Mouse (Mus musculus) embryonic stem cell, embryonic (primary cell): ENCODE results near the gene Loxl3.

ENCODE experiments used
- CTCF ChIA-PET, 4 experiments: fragments of 300-600 bp in 2 of 4; fragments of 350-600 bp in 2 of 4; sonication (Branson Sonifier 250); formaldehyde crosslinking; loops; one replicate each; lab custom pipeline; 2022; ENCODE audit warnings: inconsistent platforms in 2 of 4; lab: Charles Lee
- POLR2A ChIA-PET, 4 experiments: fragments of 300-600 bp in 2 of 4; fragments of 350-600 bp in 2 of 4; sonication (Branson Sonifier 250); formaldehyde crosslinking; loops; one replicate each; lab custom pipeline; 2022; ENCODE audit warnings: antibody characterized with exemption in 4 of 4, inconsistent platforms in 1 of 4; lab: Charles Lee

The Loxl3 gene

GRCm38 (mm10) chr6:83058725-83059124, 24.8 kb downstream of the Loxl3 start:
- POLR2A ChIA-PET = interaction anchor here in 3 of 4 experiments (1.0 to 2.8 kb wide), 25 partner anchors 8 to 284 kb away, joined by 3 to 16 read pairs (median 4); partner anchors contain the start of genes Pcgf1 (in 3 of the 3), Loxl3 (in 2 of the 3), Wbp1 (in 2 of the 3) and 1700003E16Rik (in 1 of the 3)

DNA sequence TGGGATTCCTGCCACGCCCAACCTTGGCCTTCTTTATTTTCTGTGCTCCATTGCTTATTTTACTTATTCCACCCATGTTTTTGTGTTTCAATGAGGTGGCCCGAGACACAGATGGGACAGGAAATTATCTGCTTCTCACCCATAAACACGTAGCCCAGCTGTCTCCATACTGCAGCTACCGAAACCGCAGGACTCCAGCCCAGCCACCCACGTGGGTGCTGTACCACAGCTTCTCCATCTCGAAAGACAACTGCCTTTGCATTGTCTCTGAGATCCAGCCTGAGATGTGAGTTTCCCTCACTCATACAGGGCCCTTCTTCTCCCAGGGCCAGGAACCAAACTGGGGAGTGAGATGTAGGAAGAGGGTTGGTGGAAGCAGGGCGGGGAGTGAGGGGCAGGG, 32.0 kb downstream of the Loxl3 start:
- ChIA-PET CTCF (interaction anchor here in 3 of 4 experiments (0.6 to 2.4 kb wide), 5 partner anchors 9 to 35 kb away, joined by 3 to 9 read pairs (median 4); partner anchors contain the start of genes Aup1 (in 1 of the 3), Ccdc142 (in 1 of the 3), Gm42688 (in 1 of the 3) and Htra2 (in 1 of the 3)), POLR2A (interaction anchor here in 3 of 4 experiments (0.8 to 4.4 kb wide), 10 partner anchors 8 to 69 kb away, joined by 3 to 18 read pairs (median 6); partner anchors contain the start of genes Aup1 (in 3 of the 3), Htra2 (in 3 of the 3), Dok1 (in 1 of the 3) and Dqx1 (in 1 of the 3))

More at GRCm38 (mm10) chr6:83058725-83059124, 24.8 kb downstream of the Loxl3 start:
- CTCF ChIA-PET = interaction anchor here in 1 of 4 experiments (1.3 kb wide), 1 partner anchor 43 kb away, joined by 10 read pairs; the partner anchor contains the start of genes Ccdc142 and Gm42688

DNA sequence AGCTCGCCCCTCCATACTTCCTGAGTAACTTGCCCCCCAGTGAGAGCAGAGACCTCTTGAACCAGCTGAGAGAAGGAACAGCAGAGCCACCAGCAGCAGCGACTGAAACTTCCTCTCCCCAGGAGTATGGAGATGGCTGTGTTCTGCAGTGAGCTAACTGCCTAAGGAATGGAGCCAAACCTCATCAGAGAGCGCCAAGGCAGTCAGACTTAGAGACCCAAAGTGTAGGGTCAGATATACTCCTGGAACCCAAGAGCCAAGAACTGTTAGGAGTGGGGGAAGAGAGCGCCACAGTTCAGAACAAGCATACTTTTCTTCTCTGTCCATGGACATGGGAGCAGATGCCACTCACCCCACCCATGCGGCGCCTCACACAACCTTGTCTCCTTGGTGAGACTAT, 32.5 kb downstream of the Loxl3 start:
- ChIA-PET CTCF (interaction anchor here in 3 of 4 experiments (0.5 to 1.8 kb wide), 5 partner anchors 12 to 93 kb away, joined by 3 to 8 read pairs (median 4); partner anchors contain the start of genes Ccdc142 (in 1 of the 3), Gm42688 (in 1 of the 3) and Pcgf1 (in 1 of the 3)), POLR2A (interaction anchor here in 3 of 4 experiments (0.6 to 4.4 kb wide), 11 partner anchors 8 to 51 kb away, joined by 3 to 18 read pairs (median 5); partner anchors contain the start of genes Aup1 (in 3 of the 3), Htra2 (in 3 of the 3), Dok1 (in 1 of the 3) and Dqx1 (in 1 of the 3))

- ChIA-PET CTCF (interaction anchor here in 1 of 4 experiments (0.7 kb wide), 1 partner anchor 69 kb away, joined by 3 read pairs; no protein-coding TSS in a partner anchor), POLR2A (interaction anchor here in 3 of 4 experiments (0.7 to 1.7 kb wide), 7 partner anchors 9 to 22 kb away, joined by 3 to 6 read pairs (median 4); partner anchors contain the start of genes Pcgf1 (in 2 of the 3), Aup1 (in 1 of the 3) and Dqx1 (in 1 of the 3))
These were observed 34.2 kb downstream of the Loxl3 start for GRCm38 (mm10) chr6:83068221-83068620.

- CTCF ChIA-PET = interaction anchor here in 1 of 4 experiments (1.6 kb wide), 1 partner anchor 72 kb away, joined by 3 read pairs; no protein-coding TSS in a partner anchor
- POLR2A ChIA-PET = interaction anchor here in 3 of 4 experiments (0.9 to 2.5 kb wide), 11 partner anchors 9 to 249 kb away, joined by 3 to 14 read pairs (median 4); partner anchors contain the start of genes Pcgf1 (in 3 of the 3), Dqx1 (in 2 of the 3), Lbx2 (in 1 of the 3) and Wbp1 (in 1 of the 3)
These were observed 34.9 kb downstream of the Loxl3 start for GRCm38 (mm10) chr6:83068706-83069487.

DNA sequence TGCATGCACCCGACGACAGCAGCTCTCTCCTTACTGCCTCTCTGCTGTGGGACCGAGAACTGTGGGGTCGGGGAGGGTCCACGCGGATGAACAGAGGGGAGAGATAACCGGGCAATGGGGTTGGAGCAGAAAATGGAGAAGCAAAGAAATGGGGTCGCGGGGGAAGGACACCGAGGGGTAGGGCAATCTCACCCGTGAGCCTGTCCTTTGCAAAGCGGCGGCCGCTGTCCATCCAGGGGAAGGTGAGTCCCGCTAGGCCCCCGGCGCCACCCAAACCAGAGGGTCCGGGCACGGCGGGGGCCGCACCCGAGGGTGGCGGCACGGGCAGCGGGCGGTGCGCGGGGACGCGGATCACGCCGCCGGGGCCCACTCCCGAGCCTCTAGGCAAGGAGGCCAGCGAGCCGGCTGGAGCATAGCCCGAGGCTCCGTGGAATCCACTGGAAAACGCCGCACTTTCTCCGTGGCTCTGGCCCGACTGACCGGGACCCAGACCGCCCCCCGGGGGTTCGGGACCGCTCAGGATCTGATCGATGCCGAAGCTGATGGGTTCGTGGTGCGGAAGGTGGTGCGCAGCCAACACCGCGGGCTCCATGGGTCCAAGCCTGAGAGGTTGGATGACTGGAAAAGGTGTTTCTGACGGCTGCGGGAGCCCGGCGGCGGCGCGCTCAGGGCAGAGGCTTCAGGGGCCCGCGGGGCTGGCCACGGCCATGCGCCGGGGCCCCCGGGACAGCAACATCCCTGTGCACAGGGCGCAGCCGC, 35.7 kb downstream of the Loxl3 start:
- POLR2A ChIA-PET = interaction anchor here in 3 of 4 experiments (0.6 to 2.5 kb wide), 13 partner anchors 8 to 248 kb away, joined by 3 to 14 read pairs (median 4); partner anchors contain the start of genes Pcgf1 (in 3 of the 3), Dqx1 (in 2 of the 3), Lbx2 (in 1 of the 3) and Wbp1 (in 1 of the 3)
- CTCF ChIA-PET = interaction anchor here in 1 of 4 experiments (1.6 kb wide), 1 partner anchor 73 kb away, joined by 3 read pairs; no protein-coding TSS in a partner anchor

DNA sequence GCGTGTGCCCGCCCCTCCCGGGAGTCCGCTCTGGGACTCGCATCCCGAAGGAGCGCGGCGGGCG, 36.1 kb downstream of the Loxl3 start, which contains the start of gene Tlx2:
Tlx2 (minus strand) TSS at position 47 of the 64 bp plus-strand sequence.
- ChIA-PET POLR2A (interaction anchor here in 3 of 4 experiments (0.6 to 2.5 kb wide), 5 partner anchors 12 to 223 kb away, joined by 3 to 14 read pairs (median 3); partner anchors contain the start of genes Dqx1 (in 1 of the 3) and Wbp1 (in 1 of the 3)), CTCF (interaction anchor here in 1 of 4 experiments (1.6 kb wide), 1 partner anchor 74 kb away, joined by 3 read pairs; no protein-coding TSS in a partner anchor)

DNA sequence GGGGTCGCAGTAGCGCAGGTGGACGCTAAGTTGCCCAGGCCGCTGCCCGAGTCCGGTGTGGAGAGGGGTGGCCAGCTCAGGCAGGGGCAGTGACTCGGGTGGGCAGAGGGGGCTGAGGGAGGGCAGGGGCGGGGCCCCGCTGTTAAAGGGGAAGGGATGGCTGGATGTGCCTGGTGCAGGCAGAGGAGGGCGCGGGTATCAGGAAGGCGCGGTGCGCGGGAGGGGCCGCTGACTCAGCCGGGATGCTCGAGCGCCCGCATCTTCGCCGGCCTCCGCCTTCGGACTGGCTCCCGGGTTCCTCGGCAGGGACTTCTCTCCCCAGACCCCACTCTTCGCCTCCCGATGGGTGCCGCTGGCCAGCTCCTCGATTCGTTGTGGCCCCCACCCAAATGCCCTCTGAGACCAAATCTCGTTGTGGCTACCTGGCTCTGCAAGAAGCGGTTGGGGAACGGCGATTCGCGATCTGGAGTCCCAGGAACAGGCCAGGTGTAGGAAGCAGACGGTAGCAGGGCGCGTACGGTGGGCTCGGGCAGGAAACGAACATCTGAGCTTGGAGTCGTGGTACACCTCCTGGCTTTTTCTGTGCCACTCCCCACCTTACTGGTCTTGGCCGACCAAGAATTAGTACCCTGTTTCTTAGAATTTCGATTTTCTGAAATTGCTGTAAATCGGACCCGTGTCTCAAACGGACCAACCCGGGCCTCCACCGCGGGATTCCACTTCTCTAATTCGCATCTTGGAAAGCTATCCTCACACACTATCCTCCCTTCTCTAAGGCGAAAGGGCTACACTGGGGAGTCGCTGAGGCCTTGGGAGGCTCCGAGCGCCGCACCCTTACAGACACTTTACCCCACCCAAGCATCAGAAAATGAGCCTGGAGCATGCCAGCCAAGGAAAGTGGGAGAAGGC, 36.6 kb downstream of the Loxl3 start:
- CTCF ChIA-PET = interaction anchor here in 3 of 4 experiments (0.5 to 1.6 kb wide), 4 partner anchors 17 to 92 kb away, joined by 3 to 13 read pairs (median 4); no protein-coding TSS in a partner anchor
- POLR2A ChIA-PET = interaction anchor here in 3 of 4 experiments (0.6 to 2.5 kb wide), 9 partner anchors 10 to 224 kb away, joined by 3 to 14 read pairs (median 3); partner anchors contain the start of genes Dqx1 (in 2 of the 3), Aup1 (in 1 of the 3) and Wbp1 (in 1 of the 3)

- POLR2A ChIA-PET = interaction anchor here in 2 of 4 experiments (0.9 to 2.5 kb wide), 7 partner anchors 11 to 70 kb away, joined by 3 to 14 read pairs (median 4); partner anchors contain the start of genes Dqx1 (in 2 of the 2), Aup1 (in 1 of the 2) and Wbp1 (in 1 of the 2)
- CTCF ChIA-PET = interaction anchor here in 3 of 4 experiments (0.5 to 1.0 kb wide), 3 partner anchors 16 to 91 kb away, joined by 3 to 13 read pairs (median 4); no protein-coding TSS in a partner anchor
These were observed 37.2 kb downstream of the Loxl3 start for GRCm38 (mm10) chr6:83071220-83071619.

GRCm38 (mm10) chr6:83074979-83075378, 41.0 kb downstream of the Loxl3 start:
- CTCF ChIA-PET = interaction anchor here (0.6 to 2.0 kb wide), 13 partner anchors 9 to 1269 kb away, joined by 3 to 13 read pairs (median 5); partner anchors contain the start of genes Ccdc142 (in 1 of the 4), Dqx1 (in 1 of the 4), Gm42688 (in 1 of the 4) and Loxl3 (in 1 of the 4)
- POLR2A ChIA-PET = interaction anchor here (0.6 to 3.4 kb wide), 11 partner anchors 10 to 328 kb away, joined by 3 to 17 read pairs (median 3); partner anchors contain the start of genes Dqx1 (in 3 of the 4), Aup1 (in 1 of the 4), Htra2 (in 1 of the 4) and Lbx2 (in 1 of the 4)

- CTCF ChIA-PET = interaction anchor here in 3 of 4 experiments (0.5 to 2.2 kb wide), 19 partner anchors 10 to 717 kb away, joined by 3 to 9 read pairs (median 4); partner anchors contain the start of genes Aup1 (in 1 of the 3), Ccdc142 (in 1 of the 3), Dqx1 (in 1 of the 3) and Gm42688 (in 1 of the 3)
These were observed 43.8 kb downstream of the Loxl3 start, which contains the start of gene Pcgf1 for GRCm38 (mm10) chr6:83077630-83078323. Gene Pcgf1 (plus strand): TSS chr6:83077869.

GRCm38 (mm10) chr6:83078324-83078858, 44.4 kb downstream of the Loxl3 start:
- CTCF ChIA-PET = interaction anchor here in 3 of 4 experiments (0.6 to 2.2 kb wide), 18 partner anchors 9 to 698 kb away, joined by 3 to 9 read pairs (median 4); partner anchors contain the start of genes Aup1 (in 1 of the 3), Ccdc142 (in 1 of the 3), Dqx1 (in 1 of the 3) and Gm42688 (in 1 of the 3)
- POLR2A ChIA-PET = interaction anchor here in 3 of 4 experiments (0.6 to 2.7 kb wide), 54 partner anchors 8 to 373 kb away, joined by 3 to 18 read pairs (median 4); partner anchors contain the start of genes Dqx1 (in 3 of the 3), Wbp1 (in 3 of the 3), Aup1 (in 2 of the 3) and Ccdc142 (in 2 of the 3)

More at GRCm38 (mm10) chr6:83077630-83078323, 43.8 kb downstream of the Loxl3 start, which contains the start of gene Pcgf1:
- POLR2A ChIA-PET = interaction anchor here in 3 of 4 experiments (0.6 to 2.7 kb wide), 54 partner anchors 9 to 373 kb away, joined by 3 to 18 read pairs (median 4); partner anchors contain the start of genes Dqx1 (in 3 of the 3), Wbp1 (in 3 of the 3), Aup1 (in 2 of the 3) and Ccdc142 (in 2 of the 3)

- CTCF ChIA-PET = interaction anchor here in 1 of 4 experiments (1.0 kb wide), 1 partner anchor 20 kb away, joined by 3 read pairs; no protein-coding TSS in a partner anchor
- POLR2A ChIA-PET = interaction anchor here in 1 of 4 experiments (1.5 kb wide), 1 partner anchor 44 kb away, joined by 3 read pairs; no protein-coding TSS in a partner anchor
These were observed 46.2 kb downstream of the Loxl3 start for GRCm38 (mm10) chr6:83080210-83080609.

- ChIA-PET CTCF (interaction anchor here in 1 of 4 experiments (1.1 to 1.4 kb wide), 3 partner anchors 17 to 87 kb away, joined by 3 to 4 read pairs (median 3); partner anchors contain the start of genes Ccdc142 and Gm42688), POLR2A (interaction anchor here in 3 of 4 experiments (0.6 to 1.9 kb wide), 13 partner anchors 9 to 73 kb away, joined by 3 to 6 read pairs (median 4); partner anchors contain the start of genes Ccdc142 (in 1 of the 3), Dqx1 (in 1 of the 3), Gm42688 (in 1 of the 3) and Mrpl53 (in 1 of the 3))
These were observed 49.5 kb downstream of the Loxl3 start for GRCm38 (mm10) chr6:83083497-83083896.
